Mouse (Mus musculus): ENCODE measurements at regions not wholly inside any gene's neighbourhood (a gene's known extent, or its start where the extent isn't known, plus 50 kb on each side); places are given as distances from the start of the nearest gene placed in this dataset.

GRCm38 (mm10) chr12:27135997-27136559 is 206.3 kb downstream of the Sox11 start:
- no peak for TF ChIP-seq CTCF (IDR thresholded peaks at IDR 0.05; ENCODE audit: extremely low read depth, insufficient read depth, insufficient read length, insufficient replicate concordance)
- TF ChIP-seq POLR2A (IDR thresholded peaks at IDR 0.05; ENCODE audit: low read depth, low read length) = no peak
